Mouse (Mus musculus) kidney, adult 8-10 months (tissue): Measurements from ENCODE around the gene Adamts4.
"Not testable (repeated sequence)": the region's sequence is repeated elsewhere in the genome, so short reads cannot be mapped to it uniquely, and the experiment has no call there.

Experiments
- DNase-seq, 2 experiments: peaks; one replicate each; pipeline ENCODE4 v3.0.0; 2022

The Adamts4 gene

DNA sequence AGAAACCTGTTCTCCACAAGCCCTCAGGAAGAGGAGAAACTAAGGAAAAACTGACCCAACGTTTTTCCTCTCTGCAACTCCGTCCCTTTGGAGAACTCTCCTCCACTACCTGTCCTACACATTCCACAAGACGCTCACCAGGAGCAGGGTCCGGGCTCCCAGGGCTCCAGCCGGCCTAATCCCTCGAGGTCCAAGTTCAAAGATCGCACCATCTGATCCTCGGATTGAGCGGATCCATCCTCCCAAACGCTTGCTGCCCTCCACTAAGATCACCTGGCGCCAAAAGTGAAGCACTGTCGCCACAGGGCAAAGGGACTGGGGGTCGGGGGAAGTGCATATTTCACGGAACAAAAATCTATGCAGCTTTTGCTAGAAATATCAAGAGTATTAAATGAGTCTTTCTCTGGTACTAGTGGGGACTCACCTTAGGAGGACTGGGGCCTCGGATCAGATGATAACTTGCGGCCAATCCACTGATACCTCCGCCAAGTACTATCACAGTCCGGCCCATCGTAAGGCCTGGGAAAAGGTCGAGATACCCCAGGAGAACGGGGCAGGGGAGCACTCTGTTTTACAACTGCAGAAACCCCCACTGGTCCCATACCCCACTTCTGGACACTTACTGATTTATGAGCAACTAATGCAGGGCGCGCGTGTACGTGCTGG lies 30.2 kb downstream of the Adamts4 start:
- peak; percentile 56 to 60 for DNase-seq

GRCm38 (mm10) chr1:171280916-171281527 lies 30.8 kb downstream of the Adamts4 start, which contains the start of gene Ppox:
Gene Ppox, minus strand, starts transcription at chr1:171281186.
- peak; percentile 94 to 97 for DNase-seq

GRCm38 (mm10) chr1:171281528-171281923 lies 31.3 kb downstream of the Adamts4 start:
- peak; percentile 77 to 88 for DNase-seq

GRCm38 (mm10) chr1:171282086-171282805 lies 32.0 kb downstream of the Adamts4 start:
- no peak for DNase-seq

- DNase-seq = no peak
These were observed 33.3 kb downstream of the Adamts4 start for GRCm38 (mm10) chr1:171283188-171284160.

DNA sequence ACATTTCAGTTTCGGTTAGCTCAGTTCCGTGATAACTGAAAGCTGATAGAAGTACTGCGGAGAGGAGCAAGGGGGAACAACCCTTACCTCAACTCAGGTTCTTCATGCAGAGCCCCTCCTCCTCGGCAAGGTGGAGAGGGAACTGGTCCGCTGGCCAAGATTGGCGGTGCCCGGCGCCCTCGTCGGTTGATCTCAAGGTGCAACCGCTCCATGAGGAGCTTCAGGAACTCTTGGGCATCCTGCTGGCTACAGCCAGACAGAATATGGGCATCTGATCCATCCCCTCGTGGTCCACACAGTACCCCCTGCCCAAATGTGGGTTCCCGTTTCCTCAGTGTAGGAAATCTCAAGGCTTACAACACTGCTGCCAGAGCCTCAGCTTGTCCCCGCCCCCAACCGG lies 34.3 kb downstream of the Adamts4 start:
- DNase-seq = no peak

DNA sequence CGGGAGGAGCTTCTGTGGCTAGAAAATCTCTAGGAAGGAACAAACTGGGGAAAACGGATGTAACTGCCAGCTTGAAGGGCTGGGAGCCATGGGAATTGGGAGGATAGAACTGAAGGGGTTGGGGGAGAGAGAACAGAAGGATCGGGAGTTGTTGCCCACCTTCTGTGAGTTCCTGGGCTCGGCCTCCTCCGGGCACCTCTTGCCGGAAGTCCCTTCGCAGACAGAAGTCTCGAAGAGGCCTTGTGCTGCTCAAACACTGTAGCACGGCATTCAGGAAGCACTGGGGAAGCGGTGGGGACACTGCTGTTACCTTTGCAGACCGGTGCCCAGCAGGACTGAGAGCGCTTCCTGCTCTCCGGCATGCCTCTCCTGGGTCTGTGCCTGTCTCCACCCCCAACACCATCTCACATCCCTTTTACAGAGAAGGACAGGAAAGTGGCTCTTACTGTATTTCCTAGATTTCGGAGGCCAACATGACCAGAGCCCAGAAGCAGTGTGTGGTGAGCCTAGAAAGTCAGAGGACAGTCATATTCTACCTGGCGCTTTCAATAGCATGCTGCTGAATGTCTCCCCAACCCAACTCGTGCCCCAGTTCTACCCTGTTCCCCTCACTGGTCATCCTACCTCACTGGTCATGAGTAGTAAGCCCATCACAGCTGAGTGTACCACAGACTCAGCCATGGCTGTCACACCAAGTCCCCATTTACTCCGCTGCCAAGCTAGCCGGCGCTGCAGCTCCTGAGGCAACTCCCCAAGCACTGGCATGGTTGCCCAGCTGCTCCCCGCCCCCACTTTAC lies 35.1 kb downstream of the Adamts4 start:
- no peak for DNase-seq

GRCm38 (mm10) chr1:171286517-171286916 lies 36.3 kb downstream of the Adamts4 start:
- DNase-seq = no peak

DNA sequence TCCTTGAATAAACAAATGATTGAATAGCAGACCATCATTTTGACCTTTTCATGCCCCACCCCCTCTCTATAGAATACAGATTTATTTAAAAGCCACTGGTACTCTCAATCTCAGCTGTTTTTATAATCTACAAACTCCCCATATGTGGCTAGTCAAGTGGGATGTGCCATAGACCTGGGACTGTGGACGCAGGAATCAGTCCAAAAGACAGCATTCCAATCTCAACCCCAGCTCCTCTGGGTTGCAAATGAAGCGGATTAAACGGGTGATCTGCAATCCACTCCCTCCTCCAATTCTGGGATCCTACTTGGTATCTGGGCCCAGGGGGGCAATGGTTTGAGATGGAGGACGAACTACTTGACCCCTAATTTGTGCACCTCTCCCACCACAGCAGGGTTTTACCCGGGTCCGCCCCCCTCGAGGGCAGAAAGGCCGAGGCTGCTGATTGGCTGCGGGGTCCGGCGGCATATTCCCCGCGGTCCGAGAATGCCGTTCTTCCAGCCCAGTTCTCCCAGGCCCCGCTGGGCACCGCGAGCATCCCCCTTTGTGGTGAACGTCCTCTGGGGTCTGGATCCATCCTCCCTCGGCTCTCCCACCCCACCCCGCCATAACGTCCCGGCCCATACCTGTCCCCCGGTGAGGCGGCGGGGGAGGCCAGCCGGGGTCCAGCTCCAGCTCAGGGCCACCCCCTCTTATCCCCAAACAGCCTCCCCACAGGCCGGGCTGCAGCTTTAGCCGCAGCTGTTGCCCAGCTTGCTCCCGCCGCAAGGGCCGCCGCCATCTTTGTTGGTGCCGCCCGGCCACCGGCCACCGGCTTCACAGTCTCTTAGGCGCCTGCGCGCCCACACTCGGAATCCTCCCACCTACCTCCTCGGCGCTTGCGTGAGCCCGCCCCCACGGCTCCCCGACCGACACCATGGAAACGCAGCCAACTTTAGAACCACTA lies 37.2 kb downstream of the Adamts4 start, which contains the start of gene Usp21:
Usp21 (minus strand) TSS at position 856 of the 946 bp plus-strand sequence.
- peak; percentile 94 to 95 for DNase-seq

DNA sequence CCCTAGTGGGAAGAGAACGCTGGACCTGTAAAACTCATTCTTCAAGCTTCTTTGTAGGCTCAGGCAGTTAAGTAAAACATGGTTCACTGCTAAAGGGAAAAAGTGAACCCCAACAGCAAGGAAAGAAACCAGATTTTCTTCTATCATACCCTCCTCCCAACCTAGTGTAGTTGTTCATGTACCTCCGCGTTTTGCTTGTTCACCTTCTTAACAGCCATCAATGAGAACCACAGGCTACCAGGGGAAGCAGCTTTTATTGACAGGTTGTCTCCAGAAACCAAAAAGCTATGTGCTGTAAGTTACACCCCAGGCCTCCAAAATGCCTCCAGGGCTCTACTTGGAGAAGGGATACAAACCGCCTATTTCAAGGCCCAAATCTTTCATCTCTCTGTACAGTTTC lies 38.1 kb downstream of the Adamts4 start:
- DNase-seq = no peak

- no peak for DNase-seq
These were observed 43.1 kb downstream of the Adamts4 start for GRCm38 (mm10) chr1:171293351-171293750.

GRCm38 (mm10) chr1:171293906-171294297 lies 43.7 kb downstream of the Adamts4 start:
- no peak for DNase-seq

GRCm38 (mm10) chr1:171294298-171295062 lies 44.3 kb downstream of the Adamts4 start, which contains the start of gene Ufc1:
Gene Ufc1, minus strand, starts transcription at chr1:171295024.
- DNase-seq = peak; percentile 87 to 88

GRCm38 (mm10) chr1:171295063-171295402 lies 44.8 kb downstream of the Adamts4 start:
- peak in 1 of 2 experiments; percentile 11 for DNase-seq

DNA sequence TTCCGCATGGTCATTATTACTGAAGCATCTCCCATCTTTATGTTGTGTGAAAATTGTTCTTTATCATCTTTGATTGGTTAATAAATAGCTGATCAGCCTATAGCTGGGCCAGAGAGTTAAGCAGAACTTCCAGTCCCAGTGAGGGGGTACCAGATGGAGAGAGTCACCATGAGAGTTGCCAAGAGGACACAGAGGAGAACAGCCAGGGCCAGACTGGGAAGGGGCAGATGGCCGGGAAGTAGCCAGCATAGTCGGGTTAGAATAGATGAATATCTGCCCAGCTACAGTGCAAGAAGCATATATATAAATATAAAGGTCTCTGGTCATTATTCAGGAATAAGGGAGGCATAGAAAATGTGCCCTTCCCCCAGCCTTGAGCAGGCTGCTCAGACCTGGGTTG lies 48.0 kb downstream of the Adamts4 start:
- no peak for DNase-seq

GRCm38 (mm10) chr1:171306157-171306556 lies 55.9 kb downstream of the Adamts4 start:
- not testable (repeated sequence) for DNase-seq

GRCm38 (mm10) chr1:171309321-171309720 lies 59.1 kb downstream of the Adamts4 start:
- DNase-seq = no peak
